Mouse (Mus musculus) adrenal gland, postnatal 4 days (tissue): ENCODE data around the gene Tspan6. TPM values are rescaled to one million over a fixed set of nuclear protein-coding genes. Genes with fewer than 3 reads are reported as not detected.

Source experiments
- DNase-seq, 2 experiments: peaks; one replicate each; pipeline ENCODE4 v3.0.0; 2021 to 2022; ENCODE audit warnings: low spot score in 2 of 2, mixed read lengths in 2 of 2
- long read RNA-seq, 2 experiments: library from polyadenylated mRNA; stranded (forward); transcript quantifications; one replicate each; pipeline ENCODE4 v2.0.0; 2021
- total RNA-seq, 2 experiments: library from RNA; stranded (reverse); gene quantifications; 2 replicates each; pipeline ENCODE4 v1.2.3; 2021

Tspan6 gene
- 10 to 100 TPM; 52.2 to 57.0 TPM for total RNA-seq
- long read RNA-seq, experiment 1, transcript Tspan6-201 (8 exons, 1,765 nt) = major isoform, 52 of 54 reads
- long read RNA-seq, experiment 1, partial matches to known transcripts = 1 of 54 reads
- long read RNA-seq, experiment 1, other reads (novel, unspliced or antisense) = 1 of 54 reads
- long read RNA-seq, experiment 2, transcript Tspan6-201 (8 exons, 1,765 nt) = major isoform, 109 of 116 reads
- long read RNA-seq, experiment 2, partial matches to known transcripts = 4 of 116 reads
- long read RNA-seq, experiment 2, other reads (novel, unspliced or antisense) = 3 of 116 reads

GRCm38 (mm10) chrX:133898014-133898542, at the start of gene Tspan6:
Tspan6 (minus strand) TSS chrX:133898429.
- DNase-seq = peak; percentile 24 to 41

GRCm38 (mm10) chrX:133947427-133947826, 49.2 kb upstream of the Tspan6 start:
- no peak for DNase-seq

GRCm38 (mm10) chrX:133939561-133939960, 41.3 kb upstream of the Tspan6 start:
- DNase-seq = no peak

GRCm38 (mm10) chrX:133936605-133937225, 38.5 kb upstream of the Tspan6 start:
- no peak for DNase-seq

- DNase-seq = no peak
Observed at GRCm38 (mm10) chrX:133931302-133932013, 33.2 kb upstream of the Tspan6 start.

GRCm38 (mm10) chrX:133926760-133927159, 28.5 kb upstream of the Tspan6 start:
- DNase-seq = no peak

- no peak for DNase-seq
Observed at GRCm38 (mm10) chrX:133921187-133921586, 23.0 kb upstream of the Tspan6 start.

GRCm38 (mm10) chrX:133914219-133914618, 16.0 kb upstream of the Tspan6 start:
- DNase-seq = no peak

- no peak for DNase-seq
Observed at GRCm38 (mm10) chrX:133913006-133913405, 14.8 kb upstream of the Tspan6 start.

- no peak for DNase-seq
Observed at GRCm38 (mm10) chrX:133911397-133912103, 13.3 kb upstream of the Tspan6 start.

- DNase-seq = no peak
Observed at GRCm38 (mm10) chrX:133908261-133908660, 10.0 kb upstream of the Tspan6 start, which contains the start of gene Srpx2. Srpx2 (plus strand) TSS chrX:133908426.

- DNase-seq = no peak
Observed at GRCm38 (mm10) chrX:133888111-133888510, 10.1 kb downstream of the Tspan6 start.

GRCm38 (mm10) chrX:133887308-133887707, 10.9 kb downstream of the Tspan6 start:
- DNase-seq = no peak

GRCm38 (mm10) chrX:133869743-133870142, 28.5 kb downstream of the Tspan6 start:
- no peak for DNase-seq

- DNase-seq = no peak
Observed at GRCm38 (mm10) chrX:133853637-133854036, 44.6 kb downstream of the Tspan6 start.

GRCm38 (mm10) chrX:133850680-133851079, 47.5 kb downstream of the Tspan6 start, which contains the start of gene Tnmd:
Tnmd (plus strand) TSS chrX:133850980.
- no peak for DNase-seq

Other genes starting within 250 kb of the Tspan6 start
- gene Pcdh19, start 209.4 kb downstream of the Tspan6 start, total RNA-seq = 1 to 10 TPM; 5.8 to 6.8 TPM
- gene Tnmd, start 47.4 kb downstream of the Tspan6 start, total RNA-seq = 10 to 100 TPM in 1 of 2 experiments, 1 to 10 TPM in 1; 2.9 to 18.5 TPM
- gene Srpx2, start 10.0 kb upstream of the Tspan6 start, total RNA-seq = 1 to 10 TPM; 3.9 to 5.3 TPM
- gene Sytl4, start 83.4 kb upstream of the Tspan6 start, total RNA-seq = 10 to 100 TPM; 21.2 to 27.9 TPM
- gene Cstf2, start 160.8 kb upstream of the Tspan6 start, total RNA-seq = 10 to 100 TPM; 45.2 to 49.4 TPM